Mouse (Mus musculus) midbrain, embryonic 11.5 days (tissue): ENCODE results near the gene Angptl2. TPM values are rescaled to one million over a fixed set of nuclear protein-coding genes. Genes with fewer than 3 reads are reported as not detected.

Experiments used
- ATAC-seq: fragments of 200-750 bp; cut with Nextera tagmentation; 2 replicates; pipeline ENCODE4 v1.8.0; 2017; ENCODE audit warnings: moderate TSS enrichment, moderate library complexity; ENCODE audit not compliant: low FRiP score
- DNase-seq: peaks from one replicate; pipeline ENCODE4 v3.0.0; 2015; ENCODE audit warnings: low spot score; ENCODE audit errors: missing footprints
- H3K27ac ChIP-seq: fragments of 300-500 bp; sonication (generic); 2 replicates; pipeline ENCODE4 v1.5.1; 2014; ENCODE audit warnings: low read depth, low read length
- H3K27me3 ChIP-seq: fragments of 300-500 bp; sonication (generic); 2 replicates; pipeline ENCODE4 v1.6.1; 2014; ENCODE audit warnings: mild to moderate bottlenecking, low read length, moderate library complexity, mixed read lengths; ENCODE audit not compliant: control insufficient read depth, insufficient read depth
- H3K36me3 ChIP-seq: fragments of 300-500 bp; sonication (generic); 2 replicates; pipeline ENCODE4 v1.6.1; 2014; ENCODE audit warnings: mild to moderate bottlenecking, low read length, moderate library complexity, mixed read lengths; ENCODE audit not compliant: control insufficient read depth, insufficient read depth
- H3K4me1 ChIP-seq: fragments of 300-500 bp; sonication (generic); 2 replicates; pipeline ENCODE4 v1.6.1; 2014; ENCODE audit warnings: low read length; ENCODE audit not compliant: control insufficient read depth, insufficient read depth
- H3K4me2 ChIP-seq: fragments of 300-500 bp; sonication (generic); 2 replicates; pipeline ENCODE4 v1.6.1; 2014; ENCODE audit warnings: mild to moderate bottlenecking, moderate library complexity
- H3K4me3 ChIP-seq: fragments of 300-500 bp; sonication (generic); 2 replicates; pipeline ENCODE4 v1.5.1; 2014; ENCODE audit warnings: low read depth, low read length
- H3K9ac ChIP-seq: fragments of 300-500 bp; sonication (generic); 2 replicates; pipeline ENCODE4 v1.6.1; 2014; ENCODE audit warnings: low read length
- H3K9me3 ChIP-seq: fragments of 300-500 bp; sonication (generic); 2 replicates; pipeline ENCODE4 v1.6.1; 2016; ENCODE audit warnings: low read length; ENCODE audit not compliant: control insufficient read depth
- WGBS: fragments of 180-500 bp; shearing (Covaris S2); extraction: QIAGEN DNeasy Blood & Tissue Kit; methylation state at CpG from one replicate; pipeline ENCODE4 v1.1.7; 2014; 5-methylcytosine and 5-hydroxymethylcytosine counted together
- polyA plus RNA-seq: library from polyadenylated mRNA; unstranded; fragments of >200 nt; fragmentation: Nextera tagmentation; extraction: Ambion mirVana; gene quantifications from 2 replicates; pipeline ENCODE4 v1.2.1, GENCODE M21; 2014

The Angptl2 gene
- polyA plus RNA-seq, 1 experiment from 2014 or later, result 18.8 TPM

- H3K9me3 ChIP-seq, result no peaks in the 10 kb centered on the region
- no peak overlapping the region for H3K4me3 ChIP-seq
- ATAC-seq (no peak), DNase-seq (no peak)
- 89% methylated on average over 10 of the region's 10 CpGs for WGBS
- H3K9ac ChIP-seq, result no peak overlapping the region
- peaks cover 24% of the 10 kb centered on the region for H3K4me1 ChIP-seq
- H3K4me2 ChIP-seq, result no peak overlapping the region
- no peaks in the 10 kb centered on the region for H3K27me3 ChIP-seq
- H3K36me3 ChIP-seq, result no peaks in the 10 kb centered on the region
- no peak overlapping the region for H3K27ac ChIP-seq
Measured at GRCm38 (mm10) chr2:33220674-33221338, 4.9 kb downstream of the Angptl2 start.

- DNase-seq (no peak), ATAC-seq (no peak)
- Histone ChIP-seq H3K4me2 (no peak overlapping the region), H3K27me3 (no peaks in the 10 kb centered on the region), H3K36me3 (no peaks in the 10 kb centered on the region), H3K9me3 (no peaks in the 10 kb centered on the region), H3K9ac (no peak overlapping the region), H3K27ac (no peak overlapping the region), H3K4me3 (no peak overlapping the region), H3K4me1 (peaks cover 23% of the 10 kb centered on the region)
- 90% methylated on average over 11 of the region's 11 CpGs for WGBS
Measured at GRCm38 (mm10) chr2:33221339-33221900, 5.6 kb downstream of the Angptl2 start.

- ATAC-seq, result no peak
- Histone ChIP-seq H3K27ac (no peak overlapping the region), H3K4me1 (peaks cover 15% of the 10 kb centered on the region), H3K4me3 (no peak overlapping the region), H3K9ac (no peak overlapping the region), H3K27me3 (no peaks in the 10 kb centered on the region), H3K36me3 (no peaks in the 10 kb centered on the region), H3K9me3 (no peaks in the 10 kb centered on the region), H3K4me2 (no peak overlapping the region)
- WGBS, result 88% methylated on average over 6 of the region's 6 CpGs
- no peak for DNase-seq
Measured at GRCm38 (mm10) chr2:33222480-33222879, 6.6 kb downstream of the Angptl2 start.

- H3K4me3 ChIP-seq, result no peak overlapping the region
- peaks cover 5% of the 10 kb centered on the region for H3K4me1 ChIP-seq
- no peaks in the 10 kb centered on the region for H3K27me3 ChIP-seq
- H3K27ac ChIP-seq, result no peak overlapping the region
- H3K36me3 ChIP-seq, result no peaks in the 10 kb centered on the region
- WGBS, result 80% methylated on average over 10 of the region's 10 CpGs
- no peak overlapping the region for H3K4me2 ChIP-seq
- H3K9ac ChIP-seq, result no peak overlapping the region
- no peaks in the 10 kb centered on the region for H3K9me3 ChIP-seq
- no peak for DNase-seq
- ATAC-seq, result no peak
Measured at GRCm38 (mm10) chr2:33223656-33224358, 7.9 kb downstream of the Angptl2 start.

GRCm38 (mm10) chr2:33225921-33226320 is 10.1 kb downstream of the Angptl2 start:
- H3K9ac ChIP-seq, result no peak overlapping the region
- H3K36me3 ChIP-seq, result no peaks in the 10 kb centered on the region
- no peak overlapping the region for H3K27ac ChIP-seq
- no peak for ATAC-seq
- no peak overlapping the region for H3K4me2 ChIP-seq
- H3K4me1 ChIP-seq, result 0 out of 2 replicates have a peak, but pooled peaks cover 2% of the 10 kb centered on the region
- DNase-seq, result no peak
- WGBS, result 92% methylated on average over 7 of the region's 7 CpGs
- H3K27me3 ChIP-seq, result no peaks in the 10 kb centered on the region
- no peaks in the 10 kb centered on the region for H3K9me3 ChIP-seq
- no peak overlapping the region for H3K4me3 ChIP-seq

GRCm38 (mm10) chr2:33228077-33228476 is 12.2 kb downstream of the Angptl2 start:
- no peak overlapping the region for H3K4me3 ChIP-seq
- no peak overlapping the region for H3K4me2 ChIP-seq
- H3K9me3 ChIP-seq, result no peaks in the 10 kb centered on the region
- H3K27me3 ChIP-seq, result no peaks in the 10 kb centered on the region
- no peaks in the 10 kb centered on the region for H3K36me3 ChIP-seq
- 0 out of 2 replicates have a peak, but pooled peaks cover 2% of the 10 kb centered on the region for H3K4me1 ChIP-seq
- DNase-seq (no peak), ATAC-seq (no peak)
- H3K27ac ChIP-seq, result no peak overlapping the region
- 89% methylated on average over 11 of the region's 11 CpGs for WGBS
- H3K9ac ChIP-seq, result no peak overlapping the region

GRCm38 (mm10) chr2:33228551-33228950 is 12.7 kb downstream of the Angptl2 start:
- WGBS, result 95% methylated on average over 15 of the region's 15 CpGs

GRCm38 (mm10) chr2:33230701-33231100 is 14.8 kb downstream of the Angptl2 start:
- Histone ChIP-seq H3K9ac (no peak overlapping the region), H3K4me3 (no peak overlapping the region), H3K4me2 (no peak overlapping the region), H3K36me3 (no peaks in the 10 kb centered on the region), H3K9me3 (no peaks in the 10 kb centered on the region), H3K27me3 (no peaks in the 10 kb centered on the region), H3K27ac (no peak overlapping the region), H3K4me1 (0 out of 2 replicates have a peak, but pooled peaks cover 2% of the 10 kb centered on the region)
- 77% methylated on average over 10 of the region's 10 CpGs for WGBS
- no peak for DNase-seq
- ATAC-seq, result no peak

More at GRCm38 (mm10) chr2:33228551-33228950, 12.7 kb downstream of the Angptl2 start:
- Histone ChIP-seq H3K36me3 (no peaks in the 10 kb centered on the region), H3K9ac (no peak overlapping the region), H3K27me3 (no peaks in the 10 kb centered on the region), H3K4me2 (no peak overlapping the region), H3K9me3 (no peaks in the 10 kb centered on the region), H3K27ac (no peak overlapping the region), H3K4me3 (no peak overlapping the region), H3K4me1 (0 out of 2 replicates have a peak, but pooled peaks cover 2% of the 10 kb centered on the region)
- DNase-seq (no peak), ATAC-seq (no peak)

GRCm38 (mm10) chr2:33231788-33232187 is 15.9 kb downstream of the Angptl2 start:
- H3K4me2 ChIP-seq, result no peak overlapping the region
- no peaks in the 10 kb centered on the region for H3K9me3 ChIP-seq
- ATAC-seq (no peak), DNase-seq (no peak)
- no peaks in the 10 kb centered on the region for H3K27me3 ChIP-seq
- 0 out of 2 replicates have a peak, but pooled peaks cover 2% of the 10 kb centered on the region for H3K4me1 ChIP-seq
- 68% methylated on average over 2 of the region's 2 CpGs for WGBS
- no peak overlapping the region for H3K27ac ChIP-seq
- H3K4me3 ChIP-seq, result no peak overlapping the region
- no peaks in the 10 kb centered on the region for H3K36me3 ChIP-seq
- H3K9ac ChIP-seq, result no peak overlapping the region
